Mouse (Mus musculus) neutrophil, adult 5-6 weeks (primary cell): ENCODE results near the gene Ergic2. TPM values are rescaled to one million over a fixed set of nuclear protein-coding genes. Genes with fewer than 3 reads are reported as not detected.
"Not testable (repeated sequence)": the region's sequence is repeated elsewhere in the genome, so short reads cannot be mapped to it uniquely, and the experiment has no call there.

ENCODE experiments used
- ATAC-seq: fragments of 151-379, 151-347 bp; 2 replicates; pipeline ENCODE4 v1.8.0; 2017; ENCODE audit warnings: mild to moderate bottlenecking, moderate TSS enrichment; ENCODE audit not compliant: insufficient number of reproducible peaks, poor library complexity, low FRiP score, severe bottlenecking; ENCODE audit errors: extremely low read depth
- total RNA-seq: library from RNA; stranded (forward); fragments of 200-1000 nt; gene quantifications from 2 replicates; pipeline ENCODE4 v1.2.3, GENCODE M21; 2017

Gene Ergic2
- total RNA-seq, 1 experiment from 2014 or later, result 198 TPM

DNA sequence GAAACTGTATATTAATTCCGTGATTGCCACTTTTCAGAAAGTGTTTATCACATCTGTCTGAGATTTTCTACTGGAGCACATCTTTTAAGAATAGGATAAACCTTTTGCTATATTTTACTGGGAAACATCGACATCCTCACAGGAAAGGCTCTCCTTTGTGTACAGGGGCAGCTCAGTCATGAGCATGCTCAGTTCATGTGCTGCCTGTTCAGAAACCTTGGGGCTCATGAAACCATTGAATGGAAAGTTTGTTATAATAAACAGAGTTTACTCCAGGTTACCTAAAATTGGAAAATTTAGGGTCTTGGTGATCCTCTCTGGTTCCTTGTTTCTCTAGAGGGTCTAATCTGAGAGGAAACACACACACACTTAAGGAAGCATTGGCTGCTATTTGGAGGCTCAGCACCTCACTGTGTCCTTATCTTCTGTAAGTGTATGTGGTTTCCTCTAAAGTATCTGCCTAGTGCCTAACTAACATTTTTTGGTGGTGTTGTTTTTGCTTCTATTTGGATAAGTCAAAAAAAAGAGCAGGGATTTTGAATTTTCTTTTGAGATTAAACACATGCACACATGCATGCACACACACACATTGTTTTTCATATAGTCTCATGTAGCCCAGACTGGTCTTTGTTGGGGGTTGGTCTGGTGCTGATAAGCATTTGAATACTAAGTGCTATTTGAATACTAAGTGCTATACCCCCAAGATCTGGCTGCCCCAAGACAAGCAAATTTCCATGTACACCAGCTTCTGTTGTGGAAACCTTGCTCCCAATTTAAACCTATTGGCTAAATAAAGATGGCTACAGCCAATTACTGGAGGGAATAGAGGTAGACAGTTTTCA lies 6.3 kb upstream of the Ergic2 start:
- no peak for ATAC-seq

DNA sequence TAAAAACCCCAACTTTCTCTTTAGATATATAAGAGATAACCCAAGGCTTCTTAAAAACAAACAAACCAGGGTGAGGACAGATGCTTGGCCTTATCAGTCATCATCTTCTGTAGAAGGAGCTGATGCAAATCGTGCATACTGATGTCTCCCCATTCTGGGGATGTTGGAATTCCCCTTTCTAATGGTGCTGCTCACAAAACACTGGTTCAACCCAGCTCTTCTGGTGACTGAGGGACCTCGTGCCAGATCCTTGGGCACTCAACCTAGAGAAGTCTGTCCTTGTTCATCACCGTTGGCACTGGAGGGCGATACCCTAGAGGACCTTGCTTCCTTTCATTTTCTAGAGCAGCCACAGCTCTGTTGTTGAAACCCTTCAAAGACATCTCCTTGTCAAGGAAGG lies 4.6 kb upstream of the Ergic2 start:
- ATAC-seq, result no peak

DNA sequence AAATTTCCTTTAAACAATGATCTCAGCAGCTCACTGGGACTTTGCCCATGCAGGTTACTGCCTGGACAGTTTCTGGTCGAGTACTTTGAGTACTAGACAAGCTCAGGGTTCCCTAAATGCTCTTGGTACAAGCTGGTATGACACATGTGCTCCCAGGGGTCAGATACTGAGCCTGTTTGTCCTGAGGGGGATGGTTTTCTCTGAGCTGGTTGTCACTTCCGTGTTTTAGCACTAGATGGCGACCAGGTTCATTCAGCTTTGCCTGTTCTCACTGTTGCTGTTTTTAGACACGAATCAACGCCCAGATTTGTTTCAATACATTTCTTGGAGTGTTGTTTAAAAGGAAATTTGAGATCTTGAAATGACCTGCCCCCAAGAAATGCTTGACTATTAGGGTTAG lies 2.6 kb upstream of the Ergic2 start:
- ATAC-seq, result peak; percentile 43; the same call in 1 of the 2 replicates

DNA sequence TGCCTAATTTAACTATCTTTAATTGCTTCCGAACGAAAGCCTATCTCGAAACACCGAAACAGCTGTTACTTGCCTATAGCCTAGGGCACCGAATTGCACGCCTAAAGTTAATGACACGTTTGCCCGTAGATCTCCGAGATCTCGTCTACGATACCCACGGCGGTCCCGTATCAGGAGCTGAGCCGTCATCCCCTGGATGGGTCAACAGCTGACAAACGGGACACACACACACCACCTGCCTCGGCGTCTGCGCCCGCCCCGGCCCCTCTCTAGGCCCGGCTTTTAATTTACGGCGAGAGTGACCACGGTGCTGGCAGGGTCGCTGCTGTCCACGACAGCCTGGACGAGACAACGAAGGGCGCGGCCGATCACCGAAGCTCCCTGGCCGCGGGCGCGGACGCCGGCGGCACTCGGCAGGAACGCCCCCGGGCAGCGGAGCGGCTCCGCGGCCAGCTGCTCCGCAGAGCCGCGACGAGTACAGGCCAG lies 740 bp downstream of the Ergic2 start:
- no peak for ATAC-seq

DNA sequence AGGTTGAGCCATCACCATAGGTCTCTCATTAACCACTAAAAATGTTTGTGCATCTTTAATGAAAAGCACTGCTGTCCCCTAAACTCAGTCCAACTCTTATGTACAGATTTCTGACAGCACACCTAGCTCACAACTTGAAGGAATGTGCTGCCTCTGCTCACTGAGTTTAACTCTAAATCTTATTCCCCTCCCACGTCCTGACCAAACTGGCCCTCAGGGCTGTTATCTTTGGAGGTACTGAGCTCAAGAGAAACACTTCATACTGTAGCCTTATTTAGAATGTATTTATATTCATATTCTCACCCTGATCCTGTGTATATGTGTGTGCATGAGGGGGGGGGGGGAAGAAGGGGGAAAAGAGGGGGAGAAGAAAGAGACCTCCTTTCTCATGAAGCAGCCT lies 4.7 kb downstream of the Ergic2 start:
- ATAC-seq, result no peak

DNA sequence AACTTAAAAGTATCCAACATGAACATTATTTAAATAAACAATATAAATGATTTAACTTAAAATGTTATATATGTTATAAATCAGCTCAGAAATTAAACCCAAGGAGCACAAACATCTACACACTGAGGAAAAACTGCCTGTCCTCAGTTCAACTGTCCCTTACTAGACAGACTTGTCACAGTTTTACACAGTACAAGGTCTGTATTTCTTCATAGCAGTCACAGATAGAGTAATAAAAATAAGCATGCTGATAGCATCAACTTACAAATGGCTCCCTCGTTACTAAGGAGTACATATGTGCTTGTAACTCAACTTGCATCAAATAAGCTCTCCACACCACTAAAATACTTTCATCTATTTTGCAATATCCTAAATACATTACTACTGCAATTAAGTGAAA lies 7.0 kb downstream of the Ergic2 start:
- no peak for ATAC-seq

DNA sequence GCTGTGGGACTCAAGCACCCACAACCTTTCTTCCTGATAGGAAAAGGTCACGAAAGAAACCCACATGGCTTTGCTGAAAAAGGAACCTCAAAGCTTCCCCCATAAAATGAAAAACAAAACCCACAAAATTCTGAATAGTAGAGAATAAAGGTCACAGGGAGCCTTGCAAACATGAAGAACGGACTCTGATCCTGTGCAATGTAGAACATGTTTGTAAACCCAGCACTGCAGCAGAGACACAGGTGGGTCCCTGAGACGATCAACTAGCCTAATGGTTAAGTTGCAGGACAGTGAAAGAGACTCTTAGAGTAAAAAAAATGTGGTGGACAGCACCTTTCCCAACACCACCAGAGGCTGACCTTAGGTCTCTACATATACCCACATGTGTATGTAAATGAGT lies 12.4 kb downstream of the Ergic2 start:
- no peak for ATAC-seq

DNA sequence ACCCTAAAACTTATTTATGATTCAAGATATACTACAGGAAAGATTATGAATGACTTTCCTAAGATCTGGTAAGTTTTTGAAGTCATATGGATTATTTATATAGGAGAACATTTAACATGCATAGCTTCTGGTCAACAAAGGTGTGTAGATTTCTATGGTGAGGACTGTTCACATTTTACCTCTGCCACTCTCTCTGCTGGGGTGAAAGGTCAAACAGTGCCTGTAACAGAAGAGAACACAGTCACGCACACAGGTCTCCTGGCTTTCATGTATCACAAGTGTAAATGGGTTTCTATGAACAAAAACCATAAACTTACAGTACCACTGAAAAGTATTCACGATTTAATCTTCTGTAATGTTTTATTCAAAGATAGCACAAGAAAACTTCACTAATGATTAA lies 13.0 kb downstream of the Ergic2 start:
- ATAC-seq, result no peak

DNA sequence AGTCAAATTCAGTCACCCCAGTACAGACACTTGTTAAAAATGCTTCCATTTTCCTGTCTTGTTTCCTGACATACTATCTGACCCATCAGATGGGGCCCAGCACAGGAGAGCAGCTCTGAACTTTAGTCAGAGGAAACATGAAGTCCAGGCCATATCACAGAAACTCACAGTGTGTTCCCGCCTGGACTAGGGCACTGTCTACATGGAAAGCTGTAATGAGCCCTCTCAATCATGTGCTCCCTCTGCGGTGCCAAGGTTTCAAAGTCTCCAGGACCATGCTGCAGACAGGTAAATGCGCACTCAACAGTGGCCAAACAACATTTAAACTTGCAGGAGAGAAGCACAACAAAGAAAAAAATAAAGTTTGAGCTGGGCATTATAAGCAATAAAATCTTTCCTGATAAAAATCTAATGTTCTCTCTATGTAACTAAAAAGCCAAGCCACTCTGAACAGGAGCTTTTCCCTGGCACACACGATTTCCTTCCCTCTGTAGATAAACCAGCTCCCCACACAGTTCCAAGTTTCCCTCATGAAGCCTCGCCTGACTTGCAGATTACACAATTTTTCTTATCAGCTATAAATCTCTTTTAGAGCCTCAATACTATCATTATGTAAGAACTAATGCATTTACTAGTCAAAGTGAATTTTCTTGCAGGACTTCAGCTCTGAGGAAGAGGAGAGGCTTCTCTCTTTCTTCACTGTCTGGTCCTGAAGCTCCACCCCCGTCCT lies 18.0 kb downstream of the Ergic2 start:
- no peak for ATAC-seq

DNA sequence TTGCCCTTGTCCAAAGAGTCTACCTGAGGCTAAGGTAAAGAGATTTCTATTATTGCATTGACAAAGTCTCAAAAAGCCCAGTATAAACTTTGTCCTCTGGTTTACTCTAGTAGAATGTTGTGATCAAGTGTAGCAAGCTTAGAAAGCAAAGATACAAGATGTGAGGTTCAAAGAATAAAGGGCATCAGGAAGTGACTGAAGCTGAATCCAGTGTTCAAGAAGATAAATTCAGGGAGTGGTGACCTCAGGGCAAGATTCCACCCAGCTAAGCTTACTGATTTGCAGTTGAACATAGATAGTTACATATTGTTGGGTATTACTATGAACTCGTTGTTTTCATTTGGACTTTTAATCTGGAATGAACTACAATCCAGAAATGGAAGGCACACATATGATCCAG lies 26.5 kb downstream of the Ergic2 start:
- no peak for ATAC-seq

DNA sequence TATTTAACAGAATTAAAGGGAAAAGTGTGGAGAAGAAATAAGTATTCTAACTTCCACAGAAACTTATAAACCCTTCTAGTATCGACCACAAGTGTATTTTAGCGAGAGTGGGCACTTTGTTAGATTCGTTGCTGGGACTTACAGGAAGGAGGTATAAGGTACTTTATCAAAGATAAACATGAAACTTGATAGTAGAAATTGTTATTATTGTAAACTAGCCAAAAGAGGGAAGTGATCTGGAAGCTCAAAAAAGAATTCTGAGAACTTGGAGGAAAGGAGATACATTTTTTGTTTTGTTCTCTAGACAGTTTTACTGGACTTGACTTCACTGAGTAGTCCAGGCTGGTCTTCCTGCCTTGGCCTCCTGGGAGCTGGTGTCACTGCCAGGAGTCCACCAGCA lies 39.3 kb downstream of the Ergic2 start:
- no peak for ATAC-seq

DNA sequence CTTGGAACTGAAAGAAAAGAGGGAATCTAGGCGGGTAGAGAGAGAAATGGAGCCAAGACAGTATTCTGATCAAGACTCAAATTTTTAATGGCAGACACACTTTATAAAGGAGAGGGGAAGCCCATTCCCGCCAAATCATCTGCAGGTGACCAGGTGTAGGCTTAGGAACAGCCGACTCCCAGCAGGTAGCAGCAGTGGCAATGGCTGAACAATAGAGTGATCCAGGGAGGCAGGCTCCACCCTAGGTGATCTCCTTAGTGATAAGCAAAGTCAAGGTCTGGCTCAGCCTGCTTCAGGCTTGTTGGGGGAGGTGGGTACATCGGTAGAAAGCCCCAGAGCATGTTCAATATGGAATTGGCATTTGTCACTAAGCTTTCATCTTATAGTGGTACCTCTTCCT lies 59.9 kb downstream of the Ergic2 start:
- not testable (repeated sequence) for ATAC-seq

DNA sequence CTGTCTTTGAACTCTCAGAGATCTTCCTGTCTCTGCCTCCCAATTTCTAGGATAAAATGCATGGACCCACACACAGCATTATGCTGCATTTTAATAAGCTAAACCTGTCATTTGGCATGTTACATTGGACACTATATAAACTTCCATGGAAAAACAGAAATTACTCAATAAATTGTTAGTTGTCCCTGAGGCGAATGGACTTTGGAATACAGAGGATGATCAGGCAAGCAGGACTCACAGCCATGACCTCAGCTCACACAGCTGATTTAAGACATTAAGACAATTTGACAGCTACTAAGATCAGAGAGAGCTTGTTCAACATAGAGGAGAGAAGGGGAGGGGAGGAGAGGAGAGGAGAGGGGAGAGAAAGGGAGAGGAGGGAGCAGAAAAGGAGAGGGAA lies 69.8 kb downstream of the Ergic2 start:
- no peak for ATAC-seq

DNA sequence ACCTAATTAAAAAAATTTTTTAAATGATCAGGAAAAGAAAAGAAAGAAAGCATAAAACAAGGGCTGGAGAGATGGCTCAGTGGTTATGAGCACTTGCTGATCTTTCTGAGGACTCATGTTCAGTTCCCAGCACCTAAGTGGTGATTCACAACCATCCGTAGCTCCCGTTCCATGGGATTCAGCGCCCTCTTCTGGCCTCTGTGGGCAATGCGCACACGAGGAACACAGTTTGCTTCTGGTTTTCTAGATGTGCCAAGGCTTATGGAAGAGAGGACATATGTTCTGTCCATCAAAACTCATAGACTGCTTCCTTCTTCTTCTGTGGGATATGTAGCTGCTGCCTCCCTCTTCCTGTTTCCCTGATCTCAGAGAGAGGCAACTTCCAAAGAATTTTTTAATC lies 70.3 kb downstream of the Ergic2 start:
- ATAC-seq, result no peak

DNA sequence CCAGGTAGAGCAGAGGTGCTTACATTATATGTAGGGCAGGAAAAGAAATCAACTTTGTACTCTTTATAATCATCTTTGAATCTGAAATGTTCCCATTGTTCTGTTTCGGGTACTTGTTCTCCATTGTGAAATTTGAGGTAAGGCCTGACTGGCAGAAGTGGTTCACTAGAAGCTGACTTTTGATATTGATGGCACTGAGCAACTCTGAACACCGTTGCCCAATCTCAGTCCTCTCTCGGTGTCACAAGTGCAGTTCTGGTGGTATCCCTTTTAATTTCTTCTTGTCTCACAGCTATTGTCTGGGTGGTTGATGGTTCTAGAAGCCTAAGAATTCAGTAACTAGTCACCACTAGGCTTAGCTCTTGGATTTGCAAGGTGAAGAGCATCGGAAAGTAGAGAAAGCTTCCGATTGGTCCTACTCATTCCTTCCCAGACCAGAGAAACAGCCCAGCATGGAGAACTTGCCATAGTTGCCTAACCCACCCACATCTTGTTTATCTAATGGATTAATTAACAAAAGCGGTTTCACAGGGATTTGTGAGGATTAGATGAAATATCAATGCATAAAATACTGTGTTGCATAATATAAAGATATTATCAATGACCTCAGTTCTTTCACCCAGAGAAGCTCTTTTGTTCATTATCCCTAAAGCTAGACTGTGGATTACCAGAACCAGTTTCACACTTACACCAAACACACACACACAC lies 72.7 kb downstream of the Ergic2 start:
- no peak for ATAC-seq

DNA sequence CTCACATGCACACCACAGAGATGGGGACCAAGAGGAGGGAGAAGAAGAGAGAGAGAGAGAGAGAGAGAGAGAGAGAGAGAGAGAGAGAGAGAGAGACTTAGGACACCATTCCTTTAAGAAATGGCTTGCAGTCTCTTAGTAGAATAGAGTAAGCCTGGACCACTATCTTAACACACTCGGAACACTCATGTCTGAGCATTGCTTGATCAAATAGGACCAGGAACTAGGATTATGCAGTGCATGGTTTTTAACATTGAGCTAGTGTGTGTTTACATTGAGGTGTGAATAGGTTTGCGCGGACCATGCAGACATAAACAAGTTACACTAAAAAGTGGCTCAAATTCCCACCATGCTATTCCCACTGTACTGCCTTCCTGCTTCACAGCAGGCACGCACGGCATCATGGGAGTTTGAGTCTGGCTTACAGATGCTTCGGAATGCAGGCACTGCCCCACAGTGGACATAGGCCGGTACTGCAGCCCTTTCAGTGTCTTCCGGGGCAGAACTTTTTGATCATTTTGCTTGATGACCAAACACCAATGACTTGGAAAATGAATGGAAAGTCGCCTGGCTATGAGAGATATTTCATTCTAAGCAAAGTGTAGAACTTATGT lies 76.3 kb downstream of the Ergic2 start:
- peak; percentile 85 for ATAC-seq

DNA sequence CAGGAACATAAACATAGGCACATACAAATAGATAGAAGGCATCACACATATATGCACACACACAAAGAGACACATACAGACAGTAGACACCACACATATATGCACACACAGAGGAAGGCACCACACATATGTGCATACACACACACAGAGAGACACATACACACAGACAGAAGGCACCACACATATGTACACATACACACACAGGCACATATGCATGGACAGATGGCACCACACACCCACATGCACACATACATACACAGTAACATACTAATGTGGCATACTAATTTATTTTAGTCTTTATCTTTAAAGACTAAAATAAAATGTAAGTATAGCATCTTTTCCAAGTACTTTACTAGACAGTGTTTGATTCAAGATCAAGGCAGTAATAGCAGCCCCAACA lies 78.6 kb downstream of the Ergic2 start:
- ATAC-seq, result no peak

DNA sequence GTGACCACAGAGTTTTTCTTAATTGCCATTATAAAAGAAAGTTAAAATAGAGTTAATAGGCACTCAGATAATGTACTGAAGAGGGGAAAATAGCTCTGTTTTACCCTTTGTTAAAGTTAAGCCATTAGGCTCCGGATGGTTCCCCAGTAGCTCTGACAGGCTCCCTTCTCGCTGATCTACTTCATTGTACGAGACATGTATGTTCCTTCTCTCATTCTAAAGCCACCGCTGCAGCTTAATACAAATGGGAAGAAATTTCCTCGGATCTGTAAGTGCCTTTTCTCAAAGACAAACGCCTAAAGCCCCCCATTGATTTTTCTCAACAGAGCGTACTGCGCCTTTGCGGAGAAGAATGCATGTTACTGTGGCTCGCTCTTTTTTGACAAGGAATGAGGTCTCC lies 79.9 kb downstream of the Ergic2 start:
- no peak for ATAC-seq
